Mouse (Mus musculus) lung, embryonic 14.5 days (tissue): ENCODE measurements around the gene Ak7. TPM values are rescaled to one million over a fixed set of nuclear protein-coding genes. Genes with fewer than 3 reads are reported as not detected.
A peak's percentile ranks its signal among the peaks of the same experiment; 100 is the strongest.

Source experiments
- ATAC-seq: fragments of 200-750 bp; cut with Nextera tagmentation; 2 replicates; pipeline ENCODE4 v1.8.0; 2017; ENCODE audit warnings: mild to moderate bottlenecking, moderate TSS enrichment, moderate library complexity; ENCODE audit not compliant: insufficient read depth
- DNase-seq: peaks from one replicate; pipeline ENCODE4 v3.0.0-alpha.2; 2015
- H3K27ac ChIP-seq: fragments of 300-500 bp; sonication (generic); 2 replicates; pipeline ENCODE4 v1.5.1; 2014; ENCODE audit warnings: low read depth, mild to moderate bottlenecking, moderate library complexity
- H3K27me3 ChIP-seq: fragments of 300-500 bp; sonication (generic); 2 replicates; pipeline ENCODE4 v1.6.1; 2014; ENCODE audit warnings: low read length, control low read depth; ENCODE audit not compliant: insufficient read depth
- H3K36me3 ChIP-seq: fragments of 300-500 bp; sonication (generic); 2 replicates; pipeline ENCODE4 v1.6.1; 2014; ENCODE audit warnings: control low read depth; ENCODE audit not compliant: insufficient read depth
- H3K4me1 ChIP-seq: fragments of 300-500 bp; sonication (generic); 2 replicates; pipeline ENCODE4 v1.6.1; 2014; ENCODE audit warnings: antibody characterized with exemption, control low read depth; ENCODE audit not compliant: insufficient read depth
- H3K4me2 ChIP-seq: fragments of 300-500 bp; sonication (generic); 2 replicates; pipeline ENCODE4 v1.6.1; 2014; ENCODE audit warnings: mild to moderate bottlenecking
- H3K4me3 ChIP-seq: fragments of 300-500 bp; sonication (generic); 2 replicates; pipeline ENCODE4 v1.5.1; 2014; ENCODE audit warnings: low read depth, low read length
- H3K9ac ChIP-seq: fragments of 300-500 bp; sonication (generic); 2 replicates; pipeline ENCODE4 v1.6.1; 2014
- H3K9me3 ChIP-seq: fragments of 300-500 bp; sonication (generic); 2 replicates; pipeline ENCODE4 v1.6.1; 2016; ENCODE audit warnings: low read depth, low read length, control low read depth
- CTCF ChIP-seq: IDR thresholded peaks from 2 replicates; pipeline ENCODE4 v1.5.1; 2016; ENCODE audit warnings: antibody characterized with exemption, low read depth
- WGBS: fragments of 180-500 bp; shearing (Covaris S2); extraction: QIAGEN DNeasy Blood & Tissue Kit; methylation state at CpG from one replicate; pipeline ENCODE4 v1.1.7; 2014; 5-methylcytosine and 5-hydroxymethylcytosine counted together
- polyA plus RNA-seq: library from polyadenylated mRNA; unstranded; fragments of >200 nt; fragmentation: Nextera tagmentation; extraction: Ambion mirVana; gene quantifications from 2 replicates; pipeline ENCODE4 v1.2.1, GENCODE M21; 2014

Ak7 gene
- polyA plus RNA-seq, 1 experiment from 2014 or later = not detected

- Histone ChIP-seq H3K9ac (no peak overlapping the region), H3K27me3 (no peaks in the 10 kb centered on the region), H3K4me3 (no peak overlapping the region), H3K4me2 (no peak overlapping the region), H3K4me1 (no peaks in the 10 kb centered on the region), H3K27ac (no peak overlapping the region), H3K36me3 (peaks cover 81% of the 10 kb centered on the region), H3K9me3 (no peaks in the 10 kb centered on the region)
- 53% methylated on average over 3 of the region's 3 CpGs for WGBS
- ATAC-seq (no peak), DNase-seq (peak; percentile 66)
- no peak for TF ChIP-seq CTCF
These were observed 103.2 kb downstream of the Ak7 start for GRCm38 (mm10) chr12:105808945-105809344.

DNA sequence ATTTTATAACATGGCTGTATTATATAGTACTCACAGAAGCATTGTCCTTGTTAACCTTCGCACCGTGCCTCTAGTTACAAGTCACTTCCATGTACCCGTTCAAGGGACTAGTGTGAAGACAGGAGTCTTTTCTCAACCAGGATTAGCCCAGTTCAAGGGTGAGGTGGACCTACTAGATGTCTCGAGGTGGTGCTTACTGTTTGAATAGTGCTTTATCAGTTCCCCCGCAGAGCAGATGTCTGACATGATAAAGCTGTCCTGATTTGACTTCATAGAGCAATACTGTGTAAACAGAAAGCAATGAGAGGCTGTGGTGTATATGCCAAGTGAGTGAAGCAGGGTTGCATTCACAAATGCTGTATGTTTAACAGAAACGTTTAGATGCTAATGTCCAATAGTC is 104.8 kb downstream of the Ak7 start:
- Histone ChIP-seq H3K36me3 (peaks cover 82% of the 10 kb centered on the region), H3K9ac (no peak overlapping the region), H3K4me3 (no peak overlapping the region), H3K4me2 (no peak overlapping the region), H3K9me3 (no peaks in the 10 kb centered on the region), H3K27me3 (no peaks in the 10 kb centered on the region), H3K4me1 (no peaks in the 10 kb centered on the region), H3K27ac (no peak overlapping the region)
- no peak for ATAC-seq
- no peak for TF ChIP-seq CTCF
- no peak for DNase-seq
- 72% methylated on average over 6 of the region's 6 CpGs for WGBS

- TF ChIP-seq CTCF = no peak
- Histone ChIP-seq H3K4me1 (no peaks in the 10 kb centered on the region), H3K4me2 (no peak overlapping the region), H3K9ac (no peak overlapping the region), H3K9me3 (no peaks in the 10 kb centered on the region), H3K4me3 (no peak overlapping the region), H3K27ac (no peak overlapping the region), H3K27me3 (no peaks in the 10 kb centered on the region), H3K36me3 (peaks cover 78% of the 10 kb centered on the region)
- DNase-seq = no peak
- ATAC-seq = no peak
- WGBS = 89% methylated on average over 6 of the region's 6 CpGs
These were observed 108.2 kb downstream of the Ak7 start for GRCm38 (mm10) chr12:105813957-105814356.

DNA sequence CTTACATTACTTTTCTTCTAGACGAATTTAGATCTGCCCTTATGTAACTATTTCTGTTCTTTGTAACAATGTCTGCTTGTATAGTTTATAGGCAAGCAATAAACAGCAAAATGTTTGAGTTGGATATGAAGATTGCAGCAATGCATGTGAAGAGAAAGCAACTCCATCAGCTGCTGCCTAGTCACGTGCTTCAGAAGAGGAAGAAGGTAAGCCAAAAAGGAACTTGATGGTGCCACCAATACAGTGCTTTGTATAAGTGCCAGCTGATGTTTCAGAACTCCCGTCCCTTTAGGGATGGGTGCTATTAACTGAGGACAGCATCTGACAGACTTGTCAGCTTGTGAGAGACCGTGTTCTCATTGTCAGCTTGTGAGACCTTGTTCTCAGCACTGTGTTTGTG is 117.7 kb downstream of the Ak7 start:
- H3K4me3 ChIP-seq = no peak overlapping the region
- H3K9me3 ChIP-seq = no peaks in the 10 kb centered on the region
- peaks cover 96% of the 10 kb centered on the region for H3K36me3 ChIP-seq
- TF ChIP-seq CTCF = no peak
- H3K9ac ChIP-seq = no peak overlapping the region
- no peak overlapping the region for H3K27ac ChIP-seq
- WGBS = 81% methylated on average over 4 of the region's 4 CpGs
- no peak overlapping the region for H3K4me2 ChIP-seq
- no peak for DNase-seq
- no peaks in the 10 kb centered on the region for H3K27me3 ChIP-seq
- no peak for ATAC-seq
- H3K4me1 ChIP-seq = no peaks in the 10 kb centered on the region

DNA sequence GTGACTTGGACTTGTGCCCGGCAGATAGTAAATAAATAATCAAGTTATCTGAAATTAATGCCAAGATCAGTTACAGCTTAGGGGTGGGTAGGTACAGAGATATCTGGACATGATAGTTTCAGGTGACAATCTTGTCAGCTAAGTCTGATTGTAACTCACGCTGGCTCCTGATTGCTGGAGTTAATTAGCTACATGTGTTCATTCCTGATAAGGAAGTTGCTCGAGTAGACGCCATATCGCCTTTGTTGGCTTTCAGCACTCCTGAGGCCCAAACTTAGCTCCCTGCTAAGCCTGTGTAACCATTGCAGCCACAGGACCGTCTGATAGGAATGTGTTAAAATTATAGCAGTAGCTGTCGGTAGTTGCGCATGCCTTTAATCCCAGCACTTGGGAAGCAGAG is 119.0 kb downstream of the Ak7 start:
- 80% methylated on average over 8 of the region's 8 CpGs for WGBS

GRCm38 (mm10) chr12:105825266-105825665 is 119.5 kb downstream of the Ak7 start:
- Histone ChIP-seq H3K4me3 (no peak overlapping the region), H3K36me3 (peaks cover 96% of the 10 kb centered on the region), H3K27me3 (no peaks in the 10 kb centered on the region), H3K9ac (no peak overlapping the region), H3K4me1 (no peaks in the 10 kb centered on the region), H3K4me2 (no peak overlapping the region), H3K9me3 (no peaks in the 10 kb centered on the region), H3K27ac (no peak overlapping the region)
- no peak for TF ChIP-seq CTCF
- 97% methylated on average over 4 of the region's 4 CpGs for WGBS
- no peak for ATAC-seq
- no peak for DNase-seq

More for the DNA sequence above, 119.0 kb downstream of the Ak7 start:
- Histone ChIP-seq H3K4me2 (no peak overlapping the region), H3K36me3 (peaks cover 98% of the 10 kb centered on the region), H3K9ac (no peak overlapping the region), H3K4me3 (no peak overlapping the region), H3K4me1 (no peaks in the 10 kb centered on the region), H3K27me3 (no peaks in the 10 kb centered on the region), H3K27ac (no peak overlapping the region), H3K9me3 (no peaks in the 10 kb centered on the region)
- no peak for ATAC-seq
- TF ChIP-seq CTCF = no peak
- DNase-seq = no peak

Other genes with a start within 250 kb of the Ak7 start
- gene Bdkrb2, start 142.8 kb upstream of the Ak7 start, polyA plus RNA-seq = 0.09 and 0.21 TPM in 2 replicates
- not detected in 2 replicates for gene Bdkrb1, start 102.9 kb upstream of the Ak7 start, polyA plus RNA-seq
- 28.4 and 30.6 TPM in 2 replicates for gene Gskip, start 21.1 kb upstream of the Ak7 start, polyA plus RNA-seq
- gene Atg2b, start 20.8 kb upstream of the Ak7 start, polyA plus RNA-seq = 17.1 and 17.7 TPM in 2 replicates
- gene Papola, start 78.7 kb downstream of the Ak7 start, polyA plus RNA-seq = 181 and 185 TPM in 2 replicates